Mouse (Mus musculus) megakaryocyte progenitor cell, adult 5-6 weeks (primary cell): Measurements from ENCODE around the gene Esrrg. TPM values are rescaled to one million over a fixed set of nuclear protein-coding genes. Genes with fewer than 3 reads are reported as not detected.

ENCODE experiments used
- ATAC-seq: replicated peaks from 2 replicates; pipeline ENCODE4 v1.8.0; 2016; ENCODE audit warnings: mild to moderate bottlenecking, moderate TSS enrichment, inconsistent platforms; ENCODE audit not compliant: poor library complexity
- total RNA-seq, 2 experiments: library from RNA; stranded (forward) in 1 of 2; stranded (reverse) in 1 of 2; fragments of 157-497, 149-512 nt in 1 of 2; fragments of 200-1000 nt in 1 of 2; gene quantifications; 2 replicates each; pipeline versions ENCODE4 v1.2.3 to v1.2.4; 2015 to 2017

Gene Esrrg
- total RNA-seq, 2 experiments from 2014 or later = not detected

- ATAC-seq = no peak
Measured at GRCm38 (mm10) chr1:187896910-187897309, 288.3 kb downstream of the Esrrg start.

- ATAC-seq = no peak
Measured at GRCm38 (mm10) chr1:187899541-187899940, 290.9 kb downstream of the Esrrg start.

- no peak for ATAC-seq
Measured at GRCm38 (mm10) chr1:187900756-187901155, 292.2 kb downstream of the Esrrg start.

- ATAC-seq = no peak
Measured at GRCm38 (mm10) chr1:187902176-187902575, 293.6 kb downstream of the Esrrg start.

GRCm38 (mm10) chr1:187904731-187905130 lies 296.1 kb downstream of the Esrrg start:
- ATAC-seq = peak; percentile 90

- no peak for ATAC-seq
Measured at GRCm38 (mm10) chr1:187907407-187907806, 298.8 kb downstream of the Esrrg start.

GRCm38 (mm10) chr1:187907871-187908270 lies 299.3 kb downstream of the Esrrg start:
- no peak for ATAC-seq

GRCm38 (mm10) chr1:187910718-187911117 lies 302.1 kb downstream of the Esrrg start:
- no peak for ATAC-seq

GRCm38 (mm10) chr1:187911201-187911600 lies 302.6 kb downstream of the Esrrg start:
- no peak for ATAC-seq

- ATAC-seq = no peak
Measured at GRCm38 (mm10) chr1:187918303-187918702, 309.7 kb downstream of the Esrrg start.

GRCm38 (mm10) chr1:187918939-187919338 lies 310.3 kb downstream of the Esrrg start:
- no peak for ATAC-seq

GRCm38 (mm10) chr1:187920156-187920777 lies 311.7 kb downstream of the Esrrg start:
- ATAC-seq = no peak

- no peak for ATAC-seq
Measured at GRCm38 (mm10) chr1:187931146-187931545, 322.6 kb downstream of the Esrrg start.

GRCm38 (mm10) chr1:187938652-187939051 lies 330.1 kb downstream of the Esrrg start:
- ATAC-seq = no peak

- no peak for ATAC-seq
Measured at GRCm38 (mm10) chr1:187939078-187939477, 330.5 kb downstream of the Esrrg start.

- no peak for ATAC-seq
Measured at GRCm38 (mm10) chr1:187951506-187951905, 342.9 kb downstream of the Esrrg start.

- no peak for ATAC-seq
Measured at GRCm38 (mm10) chr1:187956702-187957101, 348.1 kb downstream of the Esrrg start.

GRCm38 (mm10) chr1:187959192-187959591 lies 350.6 kb downstream of the Esrrg start:
- ATAC-seq = no peak

GRCm38 (mm10) chr1:187961452-187961851 lies 352.9 kb downstream of the Esrrg start:
- ATAC-seq = no peak

- no peak for ATAC-seq
Measured at GRCm38 (mm10) chr1:187964829-187965760, 356.5 kb downstream of the Esrrg start.

- no peak for ATAC-seq
Measured at GRCm38 (mm10) chr1:187965921-187966320, 357.3 kb downstream of the Esrrg start.

- no peak for ATAC-seq
Measured at GRCm38 (mm10) chr1:187968379-187968778, 359.8 kb downstream of the Esrrg start.
